Mouse (Mus musculus): ENCODE results near the gene Scly. TPM values are rescaled to one million over a fixed set of nuclear protein-coding genes. Genes with fewer than 3 reads are reported as not detected.

Scly gene
- total RNA-seq, 2 experiments from 2014 or later = 8.1 TPM

- peak; percentile 59 for DNase-seq (ENCODE audit: low spot score)
Observed at GRCm38 (mm10) chr1:91299707-91300426, 1.7 kb downstream of the Scly start.

- DNase-seq (ENCODE audit: low spot score) = no peak
Observed at GRCm38 (mm10) chr1:91301206-91301920, 3.2 kb downstream of the Scly start.

DNA sequence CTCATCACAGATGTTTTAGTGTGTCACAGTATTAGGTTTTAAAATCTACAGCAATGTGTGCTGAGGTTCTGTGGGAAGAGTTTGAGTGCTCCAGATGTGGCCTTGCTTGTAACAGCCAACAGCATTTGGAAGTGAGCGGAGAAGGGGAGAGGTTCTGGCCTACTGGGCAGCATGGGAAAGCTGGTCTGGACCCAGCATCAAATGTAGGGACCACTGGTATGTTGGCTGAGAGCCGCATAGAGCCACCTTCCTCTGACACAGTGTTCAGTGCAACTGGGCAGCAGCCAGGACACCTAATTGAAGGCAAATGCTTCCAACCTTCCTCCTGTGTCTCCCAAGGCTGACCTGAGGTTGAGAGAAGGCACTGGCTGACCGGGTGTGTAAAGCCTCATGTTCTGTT is 3.9 kb downstream of the Scly start:
- DNase-seq (ENCODE audit: low spot score) = no peak

DNA sequence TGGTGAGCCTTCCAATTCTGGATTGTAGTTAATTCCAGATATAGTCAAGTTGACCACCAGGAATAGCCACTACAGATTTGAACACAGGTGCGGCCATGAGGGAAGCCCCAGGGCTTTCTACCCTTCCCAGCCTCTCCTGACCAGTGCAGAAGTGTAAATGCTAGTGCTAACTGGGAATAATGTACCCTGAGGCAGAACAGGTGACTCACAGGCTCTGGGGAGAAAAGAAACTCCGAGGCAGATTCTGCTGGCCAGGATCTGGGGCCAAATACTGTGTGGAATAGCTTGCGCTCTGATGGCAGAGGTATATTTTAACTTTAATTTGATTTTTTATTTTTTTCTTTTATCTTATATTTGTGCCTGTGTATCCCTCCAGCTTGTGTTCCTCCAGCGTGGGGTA is 6.5 kb downstream of the Scly start:
- DNase-seq (ENCODE audit: low spot score) = no peak

DNA sequence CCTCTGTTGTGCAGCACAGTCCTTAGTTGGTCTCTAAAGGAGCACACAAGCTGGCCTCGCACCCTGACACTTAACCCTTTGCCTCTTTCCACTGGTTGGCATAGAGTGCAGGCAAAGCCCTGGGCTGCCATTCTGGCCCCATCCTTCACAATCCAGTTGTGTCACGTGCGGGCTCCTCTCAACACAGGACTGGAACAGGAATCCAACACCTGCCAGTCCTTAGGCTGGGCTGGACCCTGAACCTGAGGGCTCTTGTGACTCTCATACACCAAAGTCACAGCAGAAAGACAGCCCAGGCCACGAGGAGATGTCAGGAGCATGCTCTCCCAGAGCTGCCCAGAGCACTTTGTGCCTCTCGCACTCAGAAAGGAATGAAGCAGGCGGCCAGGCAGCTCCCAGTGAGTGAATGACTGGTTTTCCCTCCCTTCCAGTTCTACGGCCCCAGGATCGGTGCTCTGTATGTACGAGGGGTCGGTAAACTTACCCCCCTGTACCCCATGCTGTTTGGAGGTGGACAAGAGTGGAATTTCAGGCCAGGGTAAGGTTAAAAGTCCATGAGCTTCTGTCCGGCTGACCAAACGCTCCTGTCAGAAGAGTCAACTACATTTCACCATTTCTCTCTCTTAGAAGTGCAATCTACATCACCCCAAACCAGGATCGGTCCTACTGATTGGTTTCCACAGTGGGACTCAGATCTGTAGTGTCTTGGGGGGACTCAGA is 11.4 kb downstream of the Scly start:
- DNase-seq (ENCODE audit: low spot score) = no peak

DNA sequence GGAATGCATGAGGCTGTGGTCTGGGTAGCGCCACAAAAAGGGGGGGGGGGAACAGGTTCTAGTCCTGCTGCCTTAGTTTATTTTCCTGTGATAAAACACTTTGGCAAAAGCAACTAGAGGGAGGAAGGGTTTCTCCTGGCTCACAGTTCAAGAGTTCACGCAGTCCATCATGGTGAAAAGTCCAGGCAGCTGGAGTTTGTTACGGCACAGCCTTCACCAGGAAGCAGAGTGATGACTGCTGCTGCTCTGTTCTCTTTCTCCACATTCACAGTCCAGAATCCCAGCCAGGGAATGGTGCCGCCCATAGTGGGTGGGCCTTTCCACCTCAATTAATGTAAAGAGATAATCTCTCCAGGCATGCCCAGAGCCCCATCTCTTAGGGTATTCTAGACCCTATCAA is 14.1 kb downstream of the Scly start:
- no peak for DNase-seq (ENCODE audit: low spot score)

- DNase-seq (ENCODE audit: low spot score) = no peak
Observed at GRCm38 (mm10) chr1:91313251-91313650, 15.1 kb downstream of the Scly start.

- DNase-seq (ENCODE audit: low spot score) = no peak
Observed at GRCm38 (mm10) chr1:91317656-91318055, 19.5 kb downstream of the Scly start.

- DNase-seq (ENCODE audit: low spot score) = no peak
Observed at GRCm38 (mm10) chr1:91321760-91322438, 23.8 kb downstream of the Scly start, which contains the start of gene Espnl. Espnl (plus strand) TSS chr1:91322075.

DNA sequence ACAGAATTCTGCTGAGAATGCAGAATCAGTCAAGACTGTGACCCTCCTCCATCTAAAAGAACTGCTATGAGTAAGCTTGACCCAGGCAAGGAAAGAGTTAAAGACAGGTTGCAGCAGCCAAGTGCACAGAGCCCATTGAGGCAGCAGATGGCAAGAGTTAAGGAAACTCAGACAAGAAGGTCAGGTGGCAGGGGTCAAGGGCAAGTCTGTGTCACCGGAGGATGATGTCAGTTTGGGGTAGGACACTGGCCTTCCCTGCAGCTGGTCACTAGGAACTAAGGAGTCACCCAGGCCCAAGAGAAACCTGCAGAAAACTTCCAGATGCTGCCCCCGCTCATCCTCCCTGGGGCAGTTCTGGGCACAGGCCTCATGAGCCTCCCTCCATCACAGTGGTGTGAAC is 26.5 kb downstream of the Scly start:
- DNase-seq (ENCODE audit: low spot score) = no peak

- DNase-seq (ENCODE audit: low spot score) = no peak
Observed at GRCm38 (mm10) chr1:91325488-91326042, 27.4 kb downstream of the Scly start.

- no peak for DNase-seq (ENCODE audit: low spot score)
Observed at GRCm38 (mm10) chr1:91332102-91332501, 34.0 kb downstream of the Scly start.

GRCm38 (mm10) chr1:91333582-91333981 is 35.4 kb downstream of the Scly start:
- DNase-seq (ENCODE audit: low spot score) = no peak

DNA sequence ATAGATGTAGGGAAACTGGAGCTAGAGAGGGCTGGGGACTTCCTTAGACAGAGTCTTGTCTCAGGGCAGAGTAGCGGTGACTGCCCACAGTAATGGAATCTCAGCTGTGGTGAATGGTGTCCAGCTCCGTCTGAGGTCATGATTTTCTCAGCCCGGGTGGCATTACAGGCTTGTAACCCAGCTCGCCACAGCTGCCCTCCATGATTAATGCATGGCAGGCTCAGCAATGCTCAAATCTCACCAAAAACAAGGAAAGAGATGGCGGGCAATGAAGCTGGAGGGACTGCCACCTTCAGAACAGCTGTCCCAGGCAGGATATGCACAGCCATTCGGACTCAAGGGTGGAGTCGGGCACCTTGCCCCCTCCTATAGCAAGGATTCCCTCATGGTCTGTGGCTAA is 39.2 kb downstream of the Scly start:
- no peak for DNase-seq (ENCODE audit: low spot score)

DNA sequence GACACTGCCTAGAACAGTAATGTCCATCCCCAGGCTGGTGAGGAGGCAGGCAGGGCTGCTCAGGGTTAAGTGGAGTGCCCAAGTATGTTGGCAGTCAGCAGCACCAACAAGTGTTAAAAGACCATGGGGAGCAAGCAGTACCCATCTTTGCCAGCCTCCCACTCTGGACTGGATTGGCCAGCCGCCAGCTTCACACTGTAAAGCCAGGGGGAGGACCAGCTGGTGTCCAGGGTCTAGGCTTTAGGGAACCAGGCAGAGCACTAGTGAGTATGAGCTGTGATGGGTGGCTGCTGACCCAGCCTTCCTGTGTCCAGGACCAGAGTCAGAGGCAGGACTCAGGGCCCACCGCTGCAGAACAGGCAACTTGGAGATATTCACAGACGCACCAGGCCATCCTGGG is 45.9 kb downstream of the Scly start:
- no peak for DNase-seq (ENCODE audit: low spot score)

DNA sequence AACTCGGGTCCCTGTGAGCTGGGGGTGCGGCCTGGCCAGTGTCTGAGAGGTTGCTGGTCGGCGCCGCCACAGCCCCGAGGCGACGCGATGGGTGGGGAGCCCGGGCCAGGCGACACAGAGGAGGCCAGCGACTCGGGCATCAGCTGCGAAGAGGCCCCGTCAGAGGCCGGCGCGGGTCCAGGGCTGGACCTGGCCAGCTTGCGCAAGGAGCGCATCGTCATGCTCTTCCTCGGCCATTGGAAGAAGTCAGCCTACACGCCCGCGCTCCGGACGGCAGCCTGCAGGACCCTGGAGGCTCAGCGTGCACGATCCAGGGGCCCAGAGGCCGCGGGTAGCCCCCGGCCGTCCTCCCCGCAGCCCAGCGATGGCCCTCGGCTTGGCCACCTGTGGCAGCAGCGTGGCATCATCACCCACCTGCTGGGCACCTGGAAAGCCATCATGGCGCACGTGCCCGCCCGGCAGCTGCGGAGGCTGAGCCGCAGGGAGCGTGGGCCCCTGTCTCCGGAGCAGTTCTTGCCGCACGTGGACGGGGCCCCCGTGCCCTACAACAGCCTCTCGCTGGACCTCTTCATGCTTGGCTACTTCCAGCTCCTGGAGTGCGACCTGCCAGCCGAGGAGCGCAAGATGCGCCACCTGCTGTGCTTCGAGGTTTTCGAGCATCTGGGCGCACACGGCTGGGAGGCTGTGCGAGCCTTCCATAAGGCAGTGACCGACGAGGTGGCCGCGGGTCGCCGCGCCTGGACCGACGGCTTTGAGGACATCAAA is 47.0 kb downstream of the Scly start:
- DNase-seq (ENCODE audit: low spot score) = no peak

DNA sequence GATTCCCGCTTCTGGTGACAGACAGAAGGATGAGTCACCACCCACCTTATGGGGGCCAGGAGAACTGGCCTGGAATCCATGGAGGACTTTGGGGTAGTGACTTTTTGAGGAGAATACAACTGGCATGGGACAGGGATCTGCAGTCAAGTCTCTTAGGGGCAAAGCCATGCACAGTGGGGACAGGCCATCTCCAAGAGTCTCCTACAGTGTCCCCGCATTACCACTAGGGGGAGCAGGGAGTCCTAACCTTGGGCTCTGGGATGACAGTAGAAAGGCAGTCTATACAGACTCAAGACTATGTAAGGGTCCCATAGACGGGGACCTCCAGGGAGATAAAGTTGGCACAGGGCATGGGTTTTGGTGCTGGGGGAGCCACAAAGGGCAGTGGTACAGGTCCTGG is 48.8 kb downstream of the Scly start:
- DNase-seq (ENCODE audit: low spot score) = peak; percentile 77

DNA sequence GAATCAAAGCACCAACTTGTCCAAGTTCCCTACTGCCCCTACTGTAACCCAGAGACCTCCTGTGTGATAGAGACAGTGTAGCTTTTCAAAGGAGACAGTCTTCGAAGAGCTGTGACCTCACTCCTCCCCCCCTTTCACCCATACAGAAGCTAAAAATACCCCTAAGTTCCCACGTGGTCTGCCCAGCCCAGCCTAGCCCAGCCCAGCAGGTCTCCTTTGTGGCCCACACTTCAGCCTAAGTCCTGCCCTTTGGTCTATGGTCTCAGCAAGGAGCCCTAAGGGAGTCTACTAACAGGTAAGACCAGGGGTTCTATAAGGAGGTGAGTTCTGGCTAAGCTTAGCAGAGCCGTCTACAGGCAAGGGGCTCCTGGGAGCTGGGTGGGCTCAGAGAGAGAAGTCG is 52.7 kb downstream of the Scly start, which contains the start of gene Klhl30:
Klhl30 (plus strand) TSS at position 176 of the 400 bp plus-strand sequence.
- DNase-seq (ENCODE audit: low spot score) = peak; percentile 64

GRCm38 (mm10) chr1:91351249-91351648 is 53.1 kb downstream of the Scly start:
- no peak for DNase-seq (ENCODE audit: low spot score)

DNA sequence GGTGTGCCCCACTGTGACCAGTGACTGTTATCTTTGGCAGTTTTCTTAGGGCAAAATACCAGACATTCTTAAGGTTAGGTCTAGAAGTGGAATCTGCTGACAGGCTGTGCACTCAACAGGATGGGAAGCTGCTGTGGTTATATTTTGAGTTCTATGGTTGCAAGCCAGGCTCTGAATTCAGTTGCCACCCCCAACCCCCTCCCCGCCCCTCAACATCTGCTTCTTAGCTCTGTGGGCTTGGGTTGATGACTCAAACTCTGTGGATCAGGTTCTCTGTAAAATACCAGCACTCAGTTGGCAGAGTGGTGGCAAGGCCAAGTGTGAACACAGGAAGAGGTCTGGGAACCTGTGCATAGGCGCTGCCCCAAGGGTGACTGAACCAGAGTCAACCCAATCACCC is 54.1 kb downstream of the Scly start:
- no peak for DNase-seq (ENCODE audit: low spot score)

GRCm38 (mm10) chr1:91356105-91356504 is 58.0 kb downstream of the Scly start:
- DNase-seq (ENCODE audit: low spot score) = peak; percentile 53

Measured in gastrocnemius, adult 18-20 months (tissue).